Mouse (Mus musculus) ES-Bruce4 (cell line): ENCODE data around the gene Cacna1d. TPM values are rescaled to one million over a fixed set of nuclear protein-coding genes. Genes with fewer than 3 reads are reported as not detected.

Experiments used
- H3K27ac ChIP-seq: 2 replicates; pipeline ENCODE4 v1.5.1; 2012; ENCODE audit warnings: low read length, inconsistent platforms; ENCODE audit not compliant: insufficient read depth
- H3K27me3 ChIP-seq: 2 replicates; pipeline ENCODE4 v1.6.1; 2012; ENCODE audit warnings: mild to moderate bottlenecking, low read length, inconsistent platforms; ENCODE audit not compliant: control insufficient read depth, poor library complexity, insufficient read depth, severe bottlenecking
- H3K36me3 ChIP-seq: 2 replicates; pipeline ENCODE4 v1.6.1; 2012; ENCODE audit warnings: inconsistent platforms, mild to moderate bottlenecking, low read length, moderate library complexity; ENCODE audit not compliant: control insufficient read depth, poor library complexity, insufficient read depth, severe bottlenecking
- H3K4me1 ChIP-seq: one replicate; pipeline ENCODE4 v1.8.1; 2011; ENCODE audit warnings: low read length; ENCODE audit not compliant: control insufficient read depth, insufficient read depth
- H3K4me3 ChIP-seq: 2 replicates; pipeline ENCODE4 v1.5.1; 2011; ENCODE audit warnings: low read depth, mild to moderate bottlenecking, low read length
- H3K9ac ChIP-seq: 2 replicates; pipeline ENCODE4 v1.6.1; 2012; ENCODE audit warnings: low read depth, mild to moderate bottlenecking, inconsistent platforms; ENCODE audit not compliant: poor library complexity, severe bottlenecking
- H3K9me3 ChIP-seq: replicated peaks from 2 replicates; pipeline ENCODE4 v1.6.1; 2012; ENCODE audit warnings: mild to moderate bottlenecking, low read length, inconsistent platforms; ENCODE audit not compliant: control insufficient read depth, poor library complexity, insufficient read depth, severe bottlenecking
- CTCF ChIP-seq: IDR thresholded peaks from one replicate; pipeline ENCODE4 v1.8.1; 2011; ENCODE audit warnings: low read depth, low read length
- EP300 ChIP-seq: IDR thresholded peaks from 2 replicates; pipeline ENCODE4 v1.6.1; 2011; ENCODE audit warnings: low read depth, low read length; ENCODE audit not compliant: insufficient read depth
- POLR2A ChIP-seq: IDR thresholded peaks from one replicate; pipeline ENCODE4 v1.8.1; 2011; ENCODE audit warnings: low read length; ENCODE audit not compliant: insufficient read depth
- polyA plus RNA-seq: library from polyadenylated mRNA; stranded (reverse); fragments of >200 nt; gene quantifications from 2 replicates; pipeline ENCODE4 v1.2.4, GENCODE M21; 2011; ENCODE audit warnings: low read depth; ENCODE audit not compliant: missing spikeins, insufficient read depth, insufficient read length

Cacna1d gene
- polyA plus RNA-seq, 1 experiment = 0.24 TPM

DNA sequence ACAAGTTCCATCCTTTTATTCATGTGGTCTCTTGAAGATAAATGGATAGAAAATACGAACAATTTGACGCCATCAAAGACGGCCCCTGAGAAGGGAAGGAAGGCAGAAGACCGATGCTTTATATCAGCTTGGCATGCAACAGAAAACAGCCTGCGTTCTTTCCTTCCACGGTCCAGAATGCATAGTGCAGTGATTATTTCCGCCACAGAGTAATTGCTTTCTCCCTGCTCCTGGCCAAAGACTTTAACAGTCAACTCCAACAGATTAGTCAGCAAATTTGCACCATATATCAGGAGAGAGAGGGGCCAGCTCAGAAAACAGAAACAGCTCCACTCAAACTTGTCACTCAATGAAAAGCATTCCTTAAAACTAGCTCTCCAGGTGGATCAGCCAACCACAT is 71.8 kb downstream of the Cacna1d start:
- H3K9me3 ChIP-seq = no peaks in the 10 kb centered on the region
- TF ChIP-seq EP300 = no peak
- TF ChIP-seq CTCF = no peak
- no peak for TF ChIP-seq POLR2A
- no peak overlapping the region for H3K9ac ChIP-seq
- no peaks in the 10 kb centered on the region for H3K4me1 ChIP-seq
- no peak overlapping the region for H3K27ac ChIP-seq
- no peaks in the 10 kb centered on the region for H3K36me3 ChIP-seq
- H3K27me3 ChIP-seq = no peaks in the 10 kb centered on the region
- no peak overlapping the region for H3K4me3 ChIP-seq

DNA sequence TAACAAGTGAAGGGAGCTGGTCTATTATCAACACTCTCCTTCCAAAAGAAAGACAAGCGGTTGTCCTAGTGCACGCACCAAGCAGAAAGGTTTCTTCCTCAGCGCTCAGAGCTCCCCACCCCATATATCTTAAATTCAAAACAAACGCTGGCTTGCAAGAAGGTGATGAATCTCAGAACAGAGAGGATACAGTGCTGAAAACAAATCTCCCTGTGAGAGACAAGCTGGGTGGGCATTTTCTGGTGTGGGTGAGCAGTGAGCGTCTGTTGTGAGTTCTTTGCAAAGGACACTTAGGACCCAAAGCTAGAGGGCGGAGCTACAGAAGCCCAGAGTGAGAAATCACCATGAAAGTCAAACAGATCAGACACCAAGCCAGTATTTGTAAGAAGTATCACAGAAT is 72.2 kb downstream of the Cacna1d start:
- TF ChIP-seq POLR2A (no peak), EP300 (no peak), CTCF (no peak)
- Histone ChIP-seq H3K9ac (no peak overlapping the region), H3K4me3 (no peak overlapping the region), H3K27ac (no peak overlapping the region), H3K4me1 (no peaks in the 10 kb centered on the region), H3K9me3 (no peaks in the 10 kb centered on the region), H3K36me3 (no peaks in the 10 kb centered on the region), H3K27me3 (no peaks in the 10 kb centered on the region)

DNA sequence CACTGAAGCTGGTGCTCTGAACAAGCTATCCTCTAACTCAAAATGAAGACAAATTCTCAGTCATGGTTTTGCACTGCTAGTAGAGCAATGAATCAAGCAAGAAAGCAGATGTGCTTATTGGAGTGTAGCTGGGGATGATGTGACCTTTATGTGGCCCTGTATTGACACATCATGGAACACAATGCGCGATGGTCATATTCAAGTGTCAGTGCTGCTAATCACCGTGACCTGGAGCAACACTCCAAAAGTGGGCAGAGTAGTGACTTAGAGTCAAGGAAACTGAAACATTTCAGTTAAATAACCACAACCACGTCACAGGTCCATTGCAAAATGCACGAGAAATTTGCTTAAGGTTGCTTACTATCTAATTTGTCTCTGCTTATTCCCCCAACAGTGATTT is 75.4 kb downstream of the Cacna1d start:
- no peaks in the 10 kb centered on the region for H3K27me3 ChIP-seq
- H3K36me3 ChIP-seq = no peaks in the 10 kb centered on the region
- H3K9me3 ChIP-seq = no peaks in the 10 kb centered on the region
- no peak overlapping the region for H3K27ac ChIP-seq
- no peak overlapping the region for H3K4me3 ChIP-seq
- no peaks in the 10 kb centered on the region for H3K4me1 ChIP-seq
- no peak overlapping the region for H3K9ac ChIP-seq
- no peak for TF ChIP-seq EP300
- TF ChIP-seq POLR2A = no peak
- TF ChIP-seq CTCF = no peak

DNA sequence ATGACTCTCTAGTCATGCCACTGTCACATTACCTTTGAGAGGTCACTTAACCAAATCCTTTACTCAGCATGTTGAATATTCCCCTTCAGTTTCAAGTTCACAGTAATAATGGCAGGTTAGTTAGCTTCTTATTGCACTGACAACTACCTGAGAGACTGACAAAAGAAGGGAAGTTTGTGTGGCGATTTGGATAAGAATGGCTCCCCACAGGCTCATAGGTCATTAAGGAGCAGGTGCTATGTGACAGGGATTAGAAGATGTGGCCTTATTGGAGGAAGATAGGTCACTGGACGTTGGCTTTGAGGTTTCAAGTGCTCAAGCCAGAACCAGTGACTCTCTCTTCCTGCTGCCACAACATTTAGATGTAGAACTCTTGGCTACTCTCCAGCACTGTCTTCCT is 77.1 kb downstream of the Cacna1d start:
- Histone ChIP-seq H3K9ac (no peak overlapping the region), H3K9me3 (no peaks in the 10 kb centered on the region), H3K4me1 (no peaks in the 10 kb centered on the region), H3K4me3 (no peak overlapping the region), H3K27me3 (no peaks in the 10 kb centered on the region), H3K27ac (no peak overlapping the region), H3K36me3 (no peaks in the 10 kb centered on the region)
- no peak for TF ChIP-seq POLR2A
- no peak for TF ChIP-seq EP300
- TF ChIP-seq CTCF = no peak

DNA sequence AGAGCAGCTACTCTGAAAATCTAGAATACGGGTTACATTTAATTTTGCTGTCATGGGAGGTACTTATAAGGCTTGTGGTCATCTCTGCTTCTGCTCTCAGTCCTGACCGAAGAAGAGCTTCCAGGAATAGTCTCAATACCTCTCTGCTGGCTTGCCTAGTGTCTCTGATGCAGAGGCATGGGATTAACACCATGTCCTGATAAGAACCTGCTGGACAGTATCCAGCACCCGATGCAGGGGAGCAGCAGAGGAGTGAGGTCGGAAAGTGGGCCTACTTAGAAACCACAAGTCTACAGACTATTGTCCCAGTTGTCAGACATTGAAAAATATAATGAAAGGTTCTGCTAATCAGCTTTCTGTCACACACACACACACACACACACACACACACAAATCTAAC is 81.9 kb downstream of the Cacna1d start:
- Histone ChIP-seq H3K4me1 (no peaks in the 10 kb centered on the region), H3K9ac (no peak overlapping the region), H3K4me3 (no peak overlapping the region), H3K27me3 (no peaks in the 10 kb centered on the region), H3K27ac (no peak overlapping the region), H3K36me3 (no peaks in the 10 kb centered on the region), H3K9me3 (no peaks in the 10 kb centered on the region)
- TF ChIP-seq POLR2A = no peak
- TF ChIP-seq CTCF = no peak
- TF ChIP-seq EP300 = no peak

DNA sequence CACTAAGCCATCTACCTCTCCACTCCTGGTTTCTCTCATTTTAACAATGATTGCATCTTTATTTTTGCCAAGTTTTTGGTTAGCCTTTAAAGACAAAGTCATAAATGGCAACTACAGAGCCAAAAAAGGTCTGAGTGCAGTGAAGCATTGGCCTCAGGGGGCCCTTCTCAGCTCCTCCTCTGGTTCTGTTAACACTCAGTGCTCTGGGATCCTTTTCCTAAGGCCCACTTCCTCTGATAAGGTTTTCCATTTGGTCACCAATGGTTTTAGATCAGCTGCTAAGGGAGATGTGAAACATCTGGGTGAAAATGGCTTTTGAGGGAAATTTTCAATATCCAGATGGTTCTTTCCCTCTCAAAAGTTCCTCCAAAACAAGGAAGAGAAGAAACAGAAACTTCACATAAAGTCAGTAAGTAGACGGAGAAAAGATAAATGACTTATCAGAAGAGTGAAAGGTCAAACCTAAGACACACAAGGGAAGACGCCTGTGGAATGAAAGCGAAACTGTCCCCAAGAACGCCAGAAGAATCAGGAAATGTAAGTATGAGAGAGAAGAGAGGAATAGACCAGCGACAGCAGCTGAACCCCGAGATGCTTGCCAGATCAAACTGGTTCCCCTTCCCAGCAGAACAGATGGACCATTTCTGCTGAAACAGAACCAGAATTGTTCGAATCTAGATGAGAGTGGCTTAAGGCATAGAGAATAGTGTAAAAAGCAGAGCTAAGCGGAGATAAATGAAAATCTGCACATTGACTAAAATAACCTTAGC is 85.6 kb downstream of the Cacna1d start:
- no peak overlapping the region for H3K9ac ChIP-seq
- H3K9me3 ChIP-seq = no peaks in the 10 kb centered on the region
- no peaks in the 10 kb centered on the region for H3K36me3 ChIP-seq
- H3K27me3 ChIP-seq = no peaks in the 10 kb centered on the region
- no peak overlapping the region for H3K4me3 ChIP-seq
- TF ChIP-seq POLR2A = no peak
- no peak for TF ChIP-seq EP300
- no peak for TF ChIP-seq CTCF
- no peak overlapping the region for H3K27ac ChIP-seq
- no peaks in the 10 kb centered on the region for H3K4me1 ChIP-seq
